Mouse (Mus musculus) forelimb bud, embryonic 11.5 days (tissue): ENCODE measurements at regions not wholly inside any gene's neighbourhood (a gene's known extent, or its start where the extent isn't known, plus 50 kb on each side); places are given as distances from the start of the nearest gene placed in this dataset.
"Not testable (repeated sequence)": the region's sequence is repeated elsewhere in the genome, so short reads cannot be mapped to it uniquely, and the experiment has no call there.

ENCODE experiments used
- DNase-seq: peaks from one replicate; pipeline ENCODE4 v3.0.0-alpha.2; 2012; ENCODE audit warnings: low read depth, low spot score

DNA sequence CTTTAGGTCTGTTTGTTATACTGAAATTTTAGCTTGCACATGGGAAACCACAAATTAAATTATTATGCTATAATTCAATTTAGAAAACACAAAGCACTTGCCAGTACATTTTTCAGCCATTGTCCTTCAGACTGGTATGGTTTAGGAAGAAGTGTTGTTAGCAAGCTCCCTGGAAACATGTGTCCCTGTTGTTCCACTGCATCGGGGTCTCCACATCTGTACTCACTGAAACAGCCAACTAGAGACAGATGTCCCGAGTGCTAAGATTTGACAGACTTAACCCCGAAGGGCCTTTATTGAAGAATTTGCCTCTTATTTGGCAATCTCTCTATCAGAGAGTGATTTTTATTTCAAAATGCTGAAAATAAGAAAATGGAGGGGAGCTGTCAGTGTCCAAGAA, 362.6 kb downstream of the Rfpl4b start:
- peak; percentile 70 for DNase-seq

DNA sequence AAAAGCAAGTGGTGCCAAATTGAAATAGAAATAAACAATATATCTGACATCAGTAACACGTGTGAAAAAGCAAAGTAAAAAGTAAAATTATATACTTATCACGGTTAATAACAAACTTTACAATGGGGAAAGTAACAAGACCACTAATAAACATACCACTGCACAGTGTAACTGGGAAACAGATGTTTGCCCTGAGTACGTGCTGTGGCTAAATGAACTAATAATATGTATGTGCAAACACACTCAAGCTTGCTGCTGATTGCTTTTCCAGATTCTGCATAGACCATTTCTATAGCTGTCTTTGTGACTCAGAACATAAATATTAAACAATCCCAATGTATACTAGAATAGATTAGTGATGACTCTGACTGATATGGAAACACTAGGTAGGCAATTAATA, 363.2 kb downstream of the Rfpl4b start:
- DNase-seq, result peak; percentile 50

DNA sequence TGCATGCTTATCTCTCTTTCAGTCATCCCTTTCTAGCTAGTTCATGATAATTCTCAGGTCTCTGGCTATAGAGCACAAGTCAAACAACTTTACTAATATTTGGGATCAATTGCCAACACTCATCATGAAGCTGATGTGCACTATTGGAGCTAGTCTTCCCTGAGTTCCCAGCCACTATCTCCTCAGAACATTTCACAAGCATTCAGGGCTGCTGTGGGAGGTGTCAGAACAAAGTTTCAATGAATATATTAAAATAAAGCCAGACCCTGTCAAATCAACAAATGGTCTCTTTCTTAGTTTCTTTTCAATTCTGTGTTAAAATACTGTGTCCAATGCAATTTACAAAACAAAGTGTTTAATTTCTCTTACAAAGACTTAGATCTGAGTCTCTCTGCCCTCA, 364.8 kb downstream of the Rfpl4b start:
- no peak for DNase-seq

DNA sequence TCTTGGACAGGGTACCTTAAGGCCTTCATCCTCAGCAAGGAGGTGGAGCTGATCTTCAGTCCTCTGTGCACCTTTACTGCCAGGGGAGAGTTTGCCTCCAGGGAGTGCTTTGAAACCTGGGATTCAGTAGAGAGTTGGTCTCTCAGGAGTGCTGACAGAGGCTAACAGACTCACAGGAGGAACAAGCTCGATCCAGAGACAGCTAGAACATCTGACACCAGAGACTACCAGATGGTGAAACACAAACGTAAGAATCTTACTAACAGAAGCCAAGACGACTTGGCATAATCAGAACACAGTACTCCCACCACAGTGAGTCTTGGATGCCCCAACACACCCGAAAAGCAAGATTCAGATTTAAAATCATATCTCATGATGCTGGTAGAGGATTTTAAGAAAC, 372.3 kb downstream of the Rfpl4b start:
- DNase-seq, result no peak

DNA sequence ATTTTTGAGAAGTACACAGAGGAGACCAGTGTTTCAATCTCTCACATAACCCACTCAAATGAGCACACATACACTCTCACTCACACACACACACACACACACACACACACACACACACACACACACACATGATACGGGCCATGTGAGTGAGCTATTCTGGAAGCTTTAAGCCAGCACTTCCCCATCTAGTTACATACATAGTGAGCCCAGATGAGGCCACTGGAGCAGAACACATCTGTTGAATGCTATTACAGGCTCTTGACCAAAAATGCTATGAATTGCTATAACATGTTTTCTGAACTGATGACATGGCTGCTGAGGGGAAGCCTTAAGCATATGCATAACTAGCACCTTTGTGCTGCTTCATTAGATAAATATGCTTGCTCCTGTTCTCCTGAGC, 373.9 kb downstream of the Rfpl4b start:
- DNase-seq, result no peak

DNA sequence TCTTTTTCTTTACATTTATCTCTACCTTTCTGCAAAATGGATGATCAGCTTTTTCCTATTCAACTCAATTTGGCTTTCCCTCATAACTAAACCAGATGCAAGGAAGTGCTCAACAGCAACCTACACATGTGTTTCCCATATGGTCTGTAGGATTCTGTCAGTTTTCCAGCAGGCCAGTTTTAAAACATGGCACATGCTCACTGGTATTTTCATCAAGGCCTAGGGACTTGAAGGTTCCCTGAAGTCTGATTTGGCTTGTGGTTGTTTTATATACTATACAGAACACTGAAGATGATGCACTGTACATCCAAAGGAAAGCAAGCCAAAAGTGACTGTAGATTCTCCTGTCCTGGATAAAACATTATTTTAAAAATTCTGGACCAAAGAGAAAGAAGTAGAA, 374.3 kb downstream of the Rfpl4b start:
- DNase-seq, result peak; percentile 76

DNA sequence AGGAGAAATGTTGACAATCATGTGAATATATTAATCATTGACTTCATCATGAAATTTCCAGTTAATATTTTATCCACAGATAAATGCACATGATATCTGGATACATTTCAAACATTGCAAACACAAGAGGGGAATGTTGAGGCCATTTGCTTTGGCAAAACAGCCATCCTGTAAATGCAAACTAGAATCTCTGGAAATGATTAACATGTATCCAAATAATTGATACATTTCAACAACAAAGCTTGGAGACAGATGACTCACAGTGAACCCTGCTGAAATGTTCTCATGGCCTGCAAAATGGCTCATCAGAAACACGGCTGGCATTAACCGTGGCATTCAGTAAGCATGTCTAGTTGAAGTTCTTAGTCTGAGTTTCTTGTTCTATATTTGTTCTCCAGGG, 382.3 kb downstream of the Rfpl4b start:
- DNase-seq, result no peak

DNA sequence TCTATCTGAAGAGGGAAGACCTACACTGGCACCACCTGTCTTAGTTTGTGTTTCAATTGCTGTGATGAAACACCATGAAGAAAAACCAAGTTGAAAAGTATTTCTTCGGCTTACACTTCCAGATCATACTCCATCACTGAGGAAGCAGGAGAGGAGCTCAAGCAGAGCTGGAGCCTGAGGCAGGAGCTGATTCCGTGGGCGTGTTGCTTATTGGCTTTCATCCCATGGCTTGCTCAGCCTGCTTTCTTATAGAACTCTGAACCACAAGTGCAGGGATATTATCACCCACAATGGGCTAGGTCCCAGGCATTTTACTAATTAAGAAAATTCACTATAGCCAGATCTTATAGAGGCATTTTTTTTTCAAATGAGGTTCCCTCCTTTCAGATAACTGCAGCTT, 384.7 kb downstream of the Rfpl4b start:
- DNase-seq, result no peak

DNA sequence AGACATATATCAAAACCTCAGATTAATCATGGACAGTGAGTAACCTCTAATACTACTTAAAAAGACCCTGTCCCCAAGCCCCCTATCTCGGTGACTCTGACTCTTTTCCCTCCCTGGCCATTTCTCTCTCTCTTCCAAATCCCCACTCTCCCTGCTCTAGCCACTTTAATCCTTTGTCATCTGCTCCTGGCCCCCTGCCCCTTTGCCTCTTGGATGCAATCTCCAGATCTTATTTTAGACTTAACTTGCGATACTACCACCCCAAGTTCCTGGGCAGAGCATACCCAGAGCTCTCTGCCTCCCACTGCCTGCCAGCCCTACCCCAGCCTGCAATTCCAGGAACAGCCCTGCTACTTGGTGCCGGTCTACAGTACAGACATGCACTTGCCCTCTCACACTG, 400.0 kb downstream of the Rfpl4b start:
- no peak for DNase-seq

DNA sequence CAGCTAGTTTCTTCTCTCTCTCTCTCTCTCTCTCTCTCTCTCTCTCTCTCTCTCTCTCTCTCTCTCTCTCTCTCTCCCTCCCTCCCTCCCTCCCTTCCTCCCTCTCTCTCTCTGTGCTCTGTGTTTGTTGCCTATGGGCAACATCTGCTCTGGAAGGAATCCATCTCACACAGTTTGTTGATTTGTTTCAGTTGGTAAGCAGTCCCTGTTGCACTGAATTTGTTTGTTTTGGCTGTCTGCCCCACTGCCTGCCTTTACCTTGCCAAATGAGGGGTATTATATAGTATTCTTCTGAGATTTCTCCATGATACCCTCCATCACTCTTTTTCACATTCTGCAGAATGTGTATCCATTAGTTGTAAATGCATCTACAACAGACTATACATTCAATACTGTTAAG, 401.8 kb downstream of the Rfpl4b start:
- DNase-seq, result no peak

DNA sequence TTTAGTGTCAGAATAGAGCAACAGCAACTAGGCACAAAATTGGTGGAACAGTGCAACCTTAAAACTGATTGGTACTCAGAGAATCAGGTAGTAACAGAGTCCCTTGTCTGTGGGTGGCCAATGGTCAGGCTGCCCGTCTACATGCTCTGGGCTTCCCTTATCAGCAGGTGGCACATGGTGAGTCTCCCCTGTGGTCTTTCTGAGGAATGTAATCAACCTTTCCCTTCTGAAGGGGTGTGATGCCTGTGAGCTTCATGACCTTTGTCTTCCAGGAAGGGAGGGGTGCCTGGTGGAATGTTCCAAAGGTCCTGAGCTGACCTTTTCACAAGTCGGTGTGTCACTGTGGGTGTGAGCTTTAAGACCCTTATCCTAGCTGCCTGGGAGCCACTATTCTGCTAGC, 438.4 kb downstream of the Rfpl4b start:
- DNase-seq, result no peak

DNA sequence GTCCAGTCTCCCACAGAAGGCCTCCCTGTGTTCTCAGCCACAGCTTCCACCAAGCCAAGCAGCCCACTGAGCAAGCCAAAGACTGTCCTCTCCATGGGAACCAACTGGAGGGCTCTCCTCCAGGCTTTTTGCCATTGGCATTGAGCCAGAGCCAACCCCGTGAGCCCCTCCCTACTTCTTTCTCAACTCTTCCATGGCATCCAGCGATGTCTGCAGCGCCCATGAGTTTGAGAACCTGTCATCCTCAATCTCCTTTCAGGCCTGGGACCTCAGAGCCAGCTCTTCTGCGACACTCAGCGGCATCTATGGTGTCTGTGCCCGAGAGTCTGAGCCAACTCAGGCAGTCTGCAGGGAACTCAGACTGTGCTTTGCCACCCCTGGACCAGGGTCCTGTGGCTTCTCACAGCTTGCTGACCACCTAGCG, 439.7 kb downstream of the Rfpl4b start:
- DNase-seq, result no peak

DNA sequence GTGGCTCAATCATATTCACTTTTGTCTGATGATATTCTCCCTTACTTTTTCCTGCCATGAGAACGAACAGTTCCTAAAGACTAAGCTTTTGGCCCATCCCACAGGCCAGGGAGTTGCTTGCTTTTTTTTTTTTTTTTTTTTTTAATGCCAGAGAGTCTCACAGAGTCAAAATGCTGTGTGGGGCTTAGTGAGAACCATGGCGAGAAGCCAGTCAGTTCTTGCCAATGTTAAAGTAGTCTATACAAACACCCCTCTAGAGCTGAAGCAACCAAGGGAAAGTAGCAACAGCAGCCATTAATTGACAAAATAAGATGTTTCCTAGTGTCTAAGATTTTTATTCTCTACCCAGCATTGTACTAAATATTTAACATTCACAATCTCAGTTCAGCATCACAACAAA, 441.2 kb downstream of the Rfpl4b start:
- DNase-seq, result no peak

DNA sequence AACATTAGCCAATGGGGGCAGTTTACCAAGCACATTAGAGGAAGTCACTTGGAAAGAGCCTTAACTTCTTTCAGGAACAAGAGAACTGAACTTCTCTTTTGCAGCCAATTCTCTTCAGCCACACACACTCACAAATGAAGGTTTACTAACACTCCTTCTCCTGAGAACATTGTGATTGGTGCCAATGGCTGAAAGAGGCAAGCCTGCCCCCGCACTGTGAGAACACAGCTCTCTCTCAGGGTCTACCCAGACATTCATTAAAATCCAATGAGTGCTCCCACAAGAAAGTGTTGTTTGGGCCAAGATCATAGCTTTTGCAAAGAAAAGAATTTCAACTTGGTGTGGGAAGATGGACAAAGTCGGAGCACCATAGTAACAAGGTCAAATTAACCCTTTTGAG, 454.8 kb downstream of the Rfpl4b start:
- no peak for DNase-seq

DNA sequence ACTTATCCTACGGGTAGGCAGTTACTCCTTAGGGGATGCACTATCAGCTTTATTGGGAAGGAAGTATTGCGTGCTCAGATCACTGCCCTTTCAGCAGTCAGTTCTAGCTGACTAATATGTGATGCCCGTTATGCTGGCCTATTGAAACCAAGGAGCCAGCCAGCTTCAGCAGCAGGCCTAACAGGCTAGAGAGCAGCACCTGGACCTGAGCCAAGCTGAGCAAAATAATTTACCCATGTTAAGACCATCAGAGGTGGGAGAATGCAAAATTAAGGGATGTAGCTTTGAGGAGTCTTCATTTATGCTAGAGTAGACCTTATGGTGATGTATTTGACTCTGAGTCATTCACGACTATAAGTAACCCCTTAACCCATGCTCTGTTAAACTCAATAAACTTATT, 456.7 kb downstream of the Rfpl4b start:
- DNase-seq, result no peak

DNA sequence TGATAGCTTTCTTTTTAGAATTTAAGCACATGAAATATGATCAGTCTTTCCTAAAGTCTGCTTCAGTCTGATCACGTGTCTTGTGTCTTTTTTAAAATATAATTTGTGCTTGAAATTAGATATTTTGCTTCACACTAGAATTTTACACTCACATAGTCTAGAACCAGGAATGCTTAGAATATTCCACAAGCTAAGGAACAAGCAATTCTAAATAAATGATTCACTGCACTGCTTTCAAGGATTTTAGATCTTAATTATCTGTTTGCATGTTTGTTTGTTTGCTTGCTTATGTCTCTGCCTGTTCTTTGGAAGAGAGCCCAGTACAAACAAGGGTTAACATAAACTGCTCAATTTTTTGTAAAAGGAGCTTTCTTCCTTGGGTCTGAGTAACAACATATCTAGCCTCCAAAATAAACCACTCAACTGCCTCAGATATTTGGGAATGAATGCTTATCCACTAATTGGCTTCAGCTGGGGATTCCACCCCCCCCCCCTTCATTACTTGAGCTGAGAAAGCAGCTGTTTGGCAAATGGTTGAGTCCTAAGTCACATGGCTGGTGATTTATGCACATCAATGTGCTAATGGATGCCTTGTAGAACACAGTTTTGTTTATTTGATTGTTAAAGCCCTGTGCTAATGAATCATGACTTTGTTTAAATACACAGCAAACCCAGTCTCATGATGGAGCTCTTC, 463.9 kb downstream of the Rfpl4b start:
- DNase-seq, result peak; percentile 36

DNA sequence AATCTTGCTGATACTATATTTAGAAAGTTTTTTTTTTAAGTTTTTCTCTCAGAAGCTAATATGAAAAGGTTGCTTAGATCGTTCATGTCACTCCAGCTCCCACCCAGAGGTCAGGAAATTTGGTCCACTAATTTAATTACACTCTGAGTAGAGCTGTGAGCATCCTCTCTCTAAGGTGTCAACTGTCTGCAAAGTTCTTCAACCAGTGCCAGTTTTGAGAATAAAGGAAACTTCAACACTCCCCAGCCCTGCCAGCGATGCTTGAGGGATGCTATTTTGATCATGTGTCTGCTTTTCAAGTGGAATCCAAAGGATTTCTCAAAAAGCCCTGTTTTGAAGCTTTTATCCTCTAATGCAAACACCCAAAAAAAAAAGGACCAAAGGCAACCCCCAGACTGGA, 467.6 kb downstream of the Rfpl4b start:
- DNase-seq, result no peak

DNA sequence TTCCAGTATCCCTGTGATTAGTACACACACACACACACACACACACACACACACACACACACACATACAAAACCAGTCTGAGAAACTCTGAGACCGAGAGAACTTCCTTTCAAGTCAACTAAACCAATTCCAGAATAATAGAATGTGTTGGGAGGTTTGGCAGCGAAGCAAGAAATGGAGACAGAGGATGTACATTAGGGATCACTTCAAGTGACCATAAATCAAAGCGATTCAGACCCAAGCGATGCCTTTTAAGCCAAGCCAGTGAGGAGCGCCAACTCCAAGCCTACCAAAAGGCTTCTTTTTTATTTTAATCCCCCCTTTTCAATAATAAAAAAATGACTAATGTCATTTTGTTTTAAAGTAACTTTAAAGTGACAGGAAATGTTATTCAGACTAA, 468.1 kb downstream of the Rfpl4b start:
- DNase-seq, result no peak

DNA sequence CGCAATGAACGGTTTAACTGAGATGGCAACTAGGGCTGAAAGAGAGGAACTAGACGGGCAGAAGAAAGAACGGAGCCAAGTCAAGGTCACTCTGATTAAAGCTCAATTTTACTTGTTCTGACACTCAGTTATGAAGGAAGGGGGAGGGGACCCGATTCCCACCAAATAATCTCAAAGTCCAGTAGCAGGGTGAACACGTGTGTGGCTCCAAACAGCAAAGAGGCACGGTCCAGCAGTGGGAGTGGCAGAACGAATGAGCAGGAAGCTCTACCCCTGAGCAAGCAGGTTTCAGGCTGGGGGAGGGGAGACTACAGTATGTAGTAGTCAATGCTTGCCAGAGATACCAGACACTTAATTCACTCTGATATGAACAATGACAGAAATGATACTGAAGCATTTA, 474.6 kb downstream of the Rfpl4b start:
- not testable (repeated sequence) for DNase-seq

DNA sequence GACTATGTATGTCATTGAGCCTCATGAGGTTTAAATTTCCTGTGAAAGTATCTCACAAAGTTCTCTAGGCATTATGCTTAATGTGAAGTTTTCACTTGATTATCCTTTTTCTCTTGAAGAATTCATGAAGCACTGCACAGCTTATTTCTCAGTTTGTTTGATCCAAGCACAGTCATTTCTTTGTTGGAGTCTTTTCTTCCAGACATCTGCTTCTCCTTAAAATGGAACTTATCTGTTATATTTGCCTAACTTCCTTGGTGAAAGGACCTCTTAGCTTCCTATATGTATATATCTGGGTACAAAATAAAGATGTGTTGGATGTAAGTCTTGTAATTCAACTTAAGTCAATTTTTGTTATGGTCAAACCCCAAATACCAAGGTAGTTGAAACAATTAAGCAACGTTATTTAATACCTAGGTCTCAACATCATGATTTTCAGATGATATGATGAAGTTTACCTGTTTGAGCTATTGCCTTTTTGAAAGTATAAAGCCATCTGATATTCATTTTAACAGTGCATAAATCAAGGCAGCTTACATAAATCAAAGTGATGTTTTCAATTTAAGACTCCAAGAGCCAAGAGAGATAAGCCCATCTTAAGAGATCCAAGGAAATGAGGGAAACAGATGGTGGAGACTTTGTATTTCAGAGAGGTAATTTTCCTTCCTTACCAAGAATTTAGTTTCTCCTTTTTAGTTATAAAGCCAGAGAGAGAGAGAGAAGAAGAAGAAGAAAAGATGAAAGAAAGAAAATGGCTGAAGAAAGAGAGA, 481.0 kb downstream of the Rfpl4b start:
- peak; percentile 40 for DNase-seq

DNA sequence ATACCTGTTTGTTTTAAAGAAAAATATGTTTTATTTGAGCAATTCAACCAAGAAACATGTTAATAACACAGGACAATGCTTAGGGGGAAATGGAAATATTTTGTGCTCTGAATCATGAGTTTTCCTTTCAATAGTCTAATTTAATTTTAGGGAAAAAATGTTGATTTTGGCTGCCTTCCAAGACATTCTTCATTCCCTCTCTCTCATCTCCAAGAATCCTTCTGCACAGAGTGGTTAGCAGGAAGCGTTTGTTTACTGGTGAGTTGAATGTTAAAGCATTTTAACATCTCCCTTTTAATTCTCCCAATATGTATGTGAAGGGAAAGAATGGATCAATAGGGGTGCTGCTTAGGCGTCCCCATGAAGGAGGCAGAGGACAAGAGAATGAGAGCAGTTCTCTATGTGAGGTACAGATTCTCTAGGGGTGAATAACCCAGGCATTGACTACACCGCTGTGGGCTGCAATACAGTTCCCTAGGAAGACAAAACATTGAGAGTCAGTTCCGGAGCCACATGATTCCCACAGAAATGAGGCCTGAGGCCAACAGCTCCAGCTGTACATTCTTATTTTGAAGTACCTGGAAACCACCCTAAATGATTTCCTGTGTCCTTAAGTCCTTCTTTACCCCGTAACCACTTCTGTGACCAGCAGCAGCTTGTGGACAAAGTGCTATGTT, 512.7 kb downstream of the Rfpl4b start:
- no peak for DNase-seq

DNA sequence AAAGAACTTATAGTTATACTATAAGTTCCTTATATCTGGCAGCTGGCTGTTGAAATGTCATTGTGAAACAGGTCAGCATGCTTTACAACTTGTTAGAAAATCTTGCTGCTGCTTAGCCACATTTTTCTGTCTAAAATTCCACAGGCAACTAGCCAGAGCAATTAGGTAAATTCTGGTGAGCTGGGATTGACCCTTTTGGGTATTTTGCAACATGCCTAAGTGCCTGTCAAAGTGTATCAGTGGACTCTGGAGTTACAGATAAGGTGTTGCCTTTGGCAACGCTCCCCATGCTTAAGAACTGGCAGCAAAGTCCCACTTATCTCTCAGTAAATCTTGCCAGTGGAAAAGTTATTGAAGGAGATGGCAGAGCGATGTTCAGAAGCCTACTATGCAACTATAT, 525.9 kb downstream of the Rfpl4b start:
- peak; percentile 44 for DNase-seq
